Mouse (Mus musculus): ENCODE results near the gene Wdr89. TPM values are rescaled to one million over a fixed set of nuclear protein-coding genes. Genes with fewer than 3 reads are reported as not detected.

The Wdr89 gene
- 6.0 and 6.8 TPM in 2 replicates for polyA plus RNA-seq (2015; fragmentation: Nextera tagmentation; extraction: Ambion mirVana)

GRCm38 (mm10) chr12:75669258-75670106 lies at the start of gene Wdr89:
TSS of gene Wdr89 (minus strand) at chr12:75669537.

GRCm38 (mm10) chr12:75596154-75597002 lies 73.0 kb downstream of the Wdr89 start, which contains the start of gene Ppp2r5e:
TSS of gene Ppp2r5e (minus strand) at chr12:75596245.

Other genes starting within 250 kb of the Wdr89 start
- gene Ppp2r5e, start 73.3 kb downstream of the Wdr89 start, polyA plus RNA-seq (2015; fragmentation: Nextera tagmentation; extraction: Ambion mirVana), result 7.6 and 9.6 TPM in 2 replicates
- 17.1 and 19.5 TPM in 2 replicates for gene Sgpp1, start 66.2 kb upstream of the Wdr89 start, polyA plus RNA-seq (2015; fragmentation: Nextera tagmentation; extraction: Ambion mirVana)
- 27.7 and 29.3 TPM in 2 replicates for gene Syne2, start 148.6 kb upstream of the Wdr89 start, polyA plus RNA-seq (2015; fragmentation: Nextera tagmentation; extraction: Ambion mirVana)

Data from urinary bladder, postnatal 0 days (tissue).